Mouse (Mus musculus) heart, embryonic 14.5 days (tissue): ENCODE results near the gene Itga5. TPM values are rescaled to one million over a fixed set of nuclear protein-coding genes. Genes with fewer than 3 reads are reported as not detected.

ENCODE experiments used
- ATAC-seq: fragments of 200-750 bp; cut with Nextera tagmentation; 2 replicates; pipeline ENCODE4 v1.8.0; 2017; ENCODE audit warnings: low read depth, moderate TSS enrichment; ENCODE audit not compliant: insufficient number of reproducible peaks, insufficient read depth, low FRiP score
- H3K27ac ChIP-seq, 2 experiments: fragments of 200-500 bp in 1 of 2; fragments of 300-500 bp in 1 of 2; sonication (generic) in 1 of 2; replicated peaks in 1 of 2; 2 replicates each; pipeline ENCODE4 v1.5.1; 2012 to 2014; ENCODE audit warnings: low read depth in 2 of 2, low read length in 2 of 2, control low read depth in 1 of 2, mild to moderate bottlenecking in 1 of 2, mixed read lengths in 1 of 2; ENCODE audit not compliant: control insufficient read depth in 1 of 2, insufficient read depth in 1 of 2
- H3K27me3 ChIP-seq: fragments of 300-500 bp; sonication (generic); 2 replicates; pipeline ENCODE4 v1.6.1; 2014; ENCODE audit warnings: mild to moderate bottlenecking, low read length, control low read depth; ENCODE audit not compliant: control insufficient read depth, insufficient read depth
- H3K36me3 ChIP-seq: fragments of 300-500 bp; sonication (generic); 2 replicates; pipeline ENCODE4 v1.6.1; 2014; ENCODE audit warnings: mild to moderate bottlenecking, control low read depth, low read length, mixed read lengths; ENCODE audit not compliant: control insufficient read depth, insufficient read depth
- H3K4me1 ChIP-seq, 2 experiments: fragments of 200-500 bp in 1 of 2; fragments of 300-500 bp in 1 of 2; sonication (generic) in 1 of 2; 2 replicates each; pipeline ENCODE4 v1.6.1; 2012 to 2014; ENCODE audit warnings: low read length in 2 of 2, control low read depth in 1 of 2, mixed read lengths in 1 of 2; ENCODE audit not compliant: control insufficient read depth in 2 of 2, insufficient read depth in 2 of 2
- H3K4me2 ChIP-seq: fragments of 300-500 bp; sonication (generic); 2 replicates; pipeline ENCODE4 v1.6.1; 2014; ENCODE audit warnings: mild to moderate bottlenecking, low read length
- H3K4me3 ChIP-seq, 2 experiments: fragments of 200-500 bp in 1 of 2; fragments of 300-500 bp in 1 of 2; sonication (generic) in 1 of 2; 2 replicates each; pipeline ENCODE4 v1.5.1; 2012 to 2014; ENCODE audit warnings: low read length in 2 of 2, mild to moderate bottlenecking in 2 of 2, control low read depth in 1 of 2, low read depth in 1 of 2, moderate library complexity in 1 of 2; ENCODE audit not compliant: control insufficient read depth in 1 of 2, insufficient read depth in 1 of 2
- H3K9ac ChIP-seq: fragments of 300-500 bp; sonication (generic); 2 replicates; pipeline ENCODE4 v1.6.1; 2014; ENCODE audit warnings: mild to moderate bottlenecking, low read length
- H3K9me3 ChIP-seq: fragments of 300-500 bp; sonication (generic); 2 replicates; pipeline ENCODE4 v1.6.1; 2016; ENCODE audit warnings: low read length, control low read depth; ENCODE audit not compliant: control insufficient read depth
- WGBS: fragments of 180-500 bp; shearing (Covaris S2); extraction: QIAGEN DNeasy Blood & Tissue Kit; methylation state at CpG from one replicate; pipeline ENCODE4 v1.1.7; 2014; 5-methylcytosine and 5-hydroxymethylcytosine counted together
- polyA plus RNA-seq: library from polyadenylated mRNA; unstranded; fragments of >200 nt; fragmentation: Nextera tagmentation; extraction: Ambion mirVana; gene quantifications from 2 replicates; pipeline ENCODE4 v1.2.1, GENCODE M21; 2014

The Itga5 gene
- polyA plus RNA-seq, 1 experiment from 2014 or later, result 76.2 TPM

GRCm38 (mm10) chr15:103362950-103363349, 3.6 kb downstream of the Itga5 start:
- H3K4me3 ChIP-seq, result no peak overlapping the region
- H3K27me3 ChIP-seq, result no peaks in the 10 kb centered on the region
- 79% methylated on average over 3 of the region's 3 CpGs for WGBS
- H3K9ac ChIP-seq, result no peak overlapping the region
- ATAC-seq, result no peak
- H3K27ac ChIP-seq, result peak overlapping the region in 1 of 2 experiments; percentile 25; a peak in 2 of 4 replicates
- peaks cover 53 to 74% of the 10 kb centered on the region in 2 experiments for H3K4me1 ChIP-seq
- H3K4me2 ChIP-seq, result no peak overlapping the region
- H3K36me3 ChIP-seq, result peaks cover 19% of the 10 kb centered on the region
- no peaks in the 10 kb centered on the region for H3K9me3 ChIP-seq

GRCm38 (mm10) chr15:103362333-103362732, 4.2 kb downstream of the Itga5 start:
- Histone ChIP-seq H3K36me3 (peaks cover 25% of the 10 kb centered on the region), H3K27me3 (no peaks in the 10 kb centered on the region), H3K9ac (no peak overlapping the region), H3K27ac (peak overlapping the region in 1 of 2 experiments; percentile 25; a peak in 1 of 4 replicates), H3K4me1 (peaks cover 50 to 74% of the 10 kb centered on the region in 2 experiments), H3K4me3 (no peak overlapping the region), H3K9me3 (no peaks in the 10 kb centered on the region), H3K4me2 (no peak overlapping the region)
- no peak for ATAC-seq
- WGBS, result 59% methylated on average over 6 of the region's 7 CpGs

GRCm38 (mm10) chr15:103361269-103361668, 5.3 kb downstream of the Itga5 start:
- ATAC-seq, result no peak
- Histone ChIP-seq H3K27me3 (no peaks in the 10 kb centered on the region), H3K4me2 (no peak overlapping the region), H3K4me1 (peaks cover 54 to 80% of the 10 kb centered on the region in 2 experiments), H3K36me3 (peaks cover 35% of the 10 kb centered on the region), H3K4me3 (no peak overlapping the region), H3K27ac (peak overlapping the region; percentile 0 to 81; a peak in 2 of 4 replicates), H3K9me3 (no peaks in the 10 kb centered on the region), H3K9ac (peak overlapping the region; percentile 44)
- WGBS, result 40% methylated on average over 1 of the region's 1 CpGs

GRCm38 (mm10) chr15:103359869-103360602, 6.5 kb downstream of the Itga5 start:
- H3K27me3 ChIP-seq, result no peaks in the 10 kb centered on the region
- H3K9me3 ChIP-seq, result no peaks in the 10 kb centered on the region
- peak overlapping the region; percentile 55 for H3K9ac ChIP-seq
- H3K4me1 ChIP-seq, result peaks cover 61 to 88% of the 10 kb centered on the region in 2 experiments
- no peak for ATAC-seq
- 85% methylated on average over 5 of the region's 5 CpGs for WGBS
- peak overlapping the region; percentile 75 to 81 for H3K27ac ChIP-seq
- peaks cover 48% of the 10 kb centered on the region for H3K36me3 ChIP-seq
- peak overlapping the region; percentile 51 for H3K4me2 ChIP-seq
- H3K4me3 ChIP-seq, result no peak overlapping the region

- ATAC-seq, result 0 out of 2 replicates have a peak, but pooled peaks have one; percentile 34
- peaks cover 57% of the 10 kb centered on the region for H3K36me3 ChIP-seq
- H3K9me3 ChIP-seq, result no peaks in the 10 kb centered on the region
- H3K9ac ChIP-seq, result peak overlapping the region; percentile 55
- peak overlapping the region in 1 of 2 experiments; percentile 5; a peak in 1 of 4 replicates for H3K4me3 ChIP-seq
- peak overlapping the region; percentile 75 to 81 for H3K27ac ChIP-seq
- peak overlapping the region; percentile 51 for H3K4me2 ChIP-seq
- peaks cover 63 to 89% of the 10 kb centered on the region in 2 experiments for H3K4me1 ChIP-seq
- H3K27me3 ChIP-seq, result no peaks in the 10 kb centered on the region
- 12% methylated on average over 1 of the region's 1 CpGs for WGBS
Measured at GRCm38 (mm10) chr15:103359122-103359510, 7.4 kb downstream of the Itga5 start.

GRCm38 (mm10) chr15:103358278-103359121, 8.1 kb downstream of the Itga5 start:
- no peaks in the 10 kb centered on the region for H3K9me3 ChIP-seq
- ATAC-seq, result peak; percentile 45; the same call in 1 of the 2 replicates
- WGBS, result 27% methylated on average over 4 of the region's 4 CpGs
- H3K27me3 ChIP-seq, result no peaks in the 10 kb centered on the region
- H3K27ac ChIP-seq, result peak overlapping the region; percentile 81 to 92
- no peak overlapping the region for H3K4me3 ChIP-seq
- peaks cover 62 to 86% of the 10 kb centered on the region in 2 experiments for H3K4me1 ChIP-seq
- H3K9ac ChIP-seq, result peak overlapping the region; percentile 42
- H3K4me2 ChIP-seq, result peak overlapping the region; percentile 51
- H3K36me3 ChIP-seq, result peaks cover 63% of the 10 kb centered on the region

- peaks cover 62 to 81% of the 10 kb centered on the region in 2 experiments for H3K4me1 ChIP-seq
- H3K4me3 ChIP-seq, result no peak overlapping the region
- no peaks in the 10 kb centered on the region for H3K27me3 ChIP-seq
- H3K9me3 ChIP-seq, result no peaks in the 10 kb centered on the region
- no peak for ATAC-seq
- H3K27ac ChIP-seq, result peak overlapping the region; percentile 81 to 92; a peak in 3 of 4 replicates
- peaks cover 70% of the 10 kb centered on the region for H3K36me3 ChIP-seq
- WGBS, result 69% methylated on average over 4 of the region's 4 CpGs
- peak overlapping the region; percentile 51; the same call in 1 of the 2 replicates for H3K4me2 ChIP-seq
- H3K9ac ChIP-seq, result peak overlapping the region; percentile 42
Measured at GRCm38 (mm10) chr15:103357817-103358216, 8.7 kb downstream of the Itga5 start.
